Mouse (Mus musculus): ENCODE data around the gene Tfip11.

- TF ChIP-seq CTCF (IDR thresholded peaks at IDR 0.05; ENCODE audit: control insufficient read depth, insufficient read depth, insufficient read length) = no peak
- TF ChIP-seq MYOG (IDR thresholded peaks at IDR 0.05; ENCODE audit: control insufficient read depth, extremely low read depth, insufficient read length) = no peak
Measured at GRCm38 (mm10) chr5:112280151-112280550, 46.0 kb upstream of the Tfip11 start.
